Mouse (Mus musculus) layer of hippocampus, postnatal 36 days (tissue): Measurements from ENCODE around the gene Kncn. TPM values are rescaled to one million over a fixed set of nuclear protein-coding genes. Genes with fewer than 3 reads are reported as not detected.

Experiments used
- DNase-seq, 2 experiments: peaks; one replicate each; pipeline ENCODE4 v3.0.0; 2022
- total RNA-seq, 2 experiments: library from RNA; stranded (reverse); gene quantifications; 2 replicates each; pipeline ENCODE4 v1.2.3; 2021

The Kncn gene
- total RNA-seq, 2 experiments from 2014 or later = 0.35 TPM; not detected in 1

DNA sequence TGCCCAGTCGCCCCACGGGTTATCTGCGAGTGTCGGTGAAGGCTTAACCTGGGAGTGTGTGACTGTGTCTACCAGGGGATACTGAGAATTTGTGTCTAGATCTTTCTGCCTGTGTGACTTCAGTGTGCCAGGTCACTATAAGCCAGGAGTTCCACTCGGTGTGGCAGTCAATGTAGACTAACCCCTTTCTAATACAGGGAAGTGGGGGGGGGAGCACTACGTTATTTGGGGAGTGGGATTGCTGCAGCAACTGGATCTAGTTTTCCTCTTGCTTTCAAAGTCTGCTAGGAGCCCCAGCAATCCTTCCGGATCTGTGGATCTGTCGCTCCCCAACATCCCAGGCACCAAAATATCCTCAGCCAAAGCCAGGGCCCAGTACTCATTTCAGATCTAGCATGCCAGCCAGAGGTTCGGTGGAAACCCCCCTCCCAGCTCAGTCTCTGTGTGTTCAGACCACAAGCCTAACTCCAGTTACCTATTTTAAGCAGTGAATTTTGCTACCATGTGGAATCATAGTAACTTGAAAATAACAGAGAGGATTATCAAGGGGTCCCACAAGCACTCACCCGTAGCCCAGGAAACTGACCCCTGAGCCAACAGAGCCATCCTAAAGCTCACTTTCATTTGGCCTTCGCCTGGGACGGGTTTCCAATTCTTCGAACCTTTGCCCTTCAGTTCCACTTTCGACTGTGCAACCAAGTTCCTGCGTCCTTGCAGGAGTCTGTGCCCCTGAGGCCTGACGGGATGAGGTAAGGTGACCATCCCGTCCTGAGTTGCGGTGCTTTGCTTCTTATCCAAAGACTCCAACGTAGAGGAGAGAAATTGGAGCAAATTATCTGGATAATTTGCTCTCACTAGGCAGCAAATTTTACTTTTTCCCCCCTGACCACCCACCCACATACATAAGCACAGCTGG, 53.1 kb downstream of the Kncn start:
- DNase-seq = no peak

DNA sequence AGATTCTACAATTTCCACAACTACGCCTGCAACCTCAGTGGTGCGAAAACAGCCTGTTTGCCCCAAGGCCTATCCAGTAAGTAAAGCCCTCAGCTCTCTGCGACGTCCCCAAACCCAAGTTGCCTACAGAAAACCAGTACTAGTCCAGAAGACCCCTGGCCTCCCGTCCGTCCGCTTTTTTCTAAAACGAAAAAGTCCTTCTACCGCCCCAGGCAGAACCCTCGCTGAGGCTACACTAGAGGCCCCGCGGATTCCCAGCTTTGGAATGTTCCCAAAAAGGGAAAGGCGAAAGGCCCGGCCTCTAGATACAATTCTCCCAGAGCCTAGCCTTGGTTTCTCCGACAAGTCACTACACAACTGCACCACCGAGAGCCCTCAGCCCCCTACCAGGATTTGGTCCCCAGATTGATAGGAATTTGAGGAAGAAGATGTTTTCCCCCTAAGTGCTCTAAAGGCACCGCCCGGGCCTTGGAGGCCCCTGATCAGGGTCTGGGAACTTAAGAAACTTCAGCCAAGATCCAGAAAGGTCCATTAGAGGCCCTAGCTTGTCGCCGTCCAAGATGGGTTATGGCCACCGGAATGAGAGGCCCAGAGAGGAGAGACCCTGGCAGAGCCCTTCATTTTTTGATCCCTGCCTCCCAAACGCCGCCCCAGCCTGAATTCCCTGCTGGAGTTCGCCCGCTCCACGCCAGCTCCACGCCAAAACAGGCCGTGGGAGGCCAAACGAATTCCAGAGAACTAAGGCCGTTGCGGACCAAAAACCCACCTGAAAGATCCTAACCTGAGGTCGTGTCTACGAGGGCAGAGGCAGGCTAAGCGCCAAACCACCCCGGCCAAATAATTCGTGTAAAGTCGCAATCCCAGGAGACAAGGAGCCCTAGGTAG, 54.3 kb downstream of the Kncn start:
- DNase-seq = peak; percentile 31 to 44

Other genes starting within 250 kb of the Kncn start
- gene Cyp4b1, start 236.7 kb upstream of the Kncn start, total RNA-seq = 1 to 10 TPM in 1 of 2 experiments, under 1 TPM in 1; 0.66 to 1.2 TPM
- 10 to 100 TPM; 46.9 to 53.8 TPM for gene Efcab14, start 146.7 kb upstream of the Kncn start, total RNA-seq
- not detected for gene Tex38, start 103.4 kb upstream of the Kncn start, total RNA-seq
- gene Atpaf1, start 99.6 kb upstream of the Kncn start, total RNA-seq = 10 to 100 TPM; 49.6 to 60.5 TPM
- 1 to 10 TPM; 4.6 to 5.1 TPM for gene Mob3c, start 56.3 kb upstream of the Kncn start, total RNA-seq
- gene Mknk1, start 45.2 kb upstream of the Kncn start, total RNA-seq = 10 to 100 TPM; 43.0 to 45.1 TPM
- not detected for gene 6430628N08Rik, start 6.3 kb downstream of the Kncn start, total RNA-seq
- gene Dmbx1, start 55.5 kb downstream of the Kncn start, total RNA-seq = not detected
- 100 to 1,000 TPM; 144 to 145 TPM for gene Faah, start 133.5 kb downstream of the Kncn start, total RNA-seq
- 10 to 100 TPM in 1 of 2 experiments, 1 to 10 TPM in 1; 8.8 to 10.8 TPM for gene Nsun4, start 169.5 kb downstream of the Kncn start, total RNA-seq
- gene Uqcrh, start 190.7 kb downstream of the Kncn start, total RNA-seq = 100 to 1,000 TPM; 413 to 440 TPM
- 10 to 100 TPM; 40.1 to 42.5 TPM for gene Lrrc41, start 190.9 kb downstream of the Kncn start, total RNA-seq
- gene Rad54l, start 239.3 kb downstream of the Kncn start, total RNA-seq = 1 to 10 TPM in 1 of 2 experiments, under 1 TPM in 1; 0.73 to 1.0 TPM
- gene Pomgnt1, start 239.4 kb downstream of the Kncn start, total RNA-seq = 10 to 100 TPM; 62.4 to 63.5 TPM